Mouse (Mus musculus) hindbrain, embryonic 11.5 days (tissue): ENCODE data around the gene Evl. TPM values are rescaled to one million over a fixed set of nuclear protein-coding genes. Genes with fewer than 3 reads are reported as not detected.
A peak's percentile ranks its signal among the peaks of the same experiment; 100 is the strongest.

Source experiments
- ATAC-seq: fragments of 200-750 bp; cut with Nextera tagmentation; 2 replicates; pipeline ENCODE4 v1.8.0; 2017; ENCODE audit warnings: mild to moderate bottlenecking, moderate TSS enrichment, moderate library complexity; ENCODE audit not compliant: low FRiP score
- DNase-seq: peaks from one replicate; pipeline ENCODE4 v3.0.0-alpha.2; 2015; ENCODE audit warnings: low spot score
- H3K27ac ChIP-seq: fragments of 300-500 bp; sonication (generic); 2 replicates; pipeline ENCODE4 v1.5.1; 2014; ENCODE audit warnings: mild to moderate bottlenecking, low read depth, low read length
- H3K27me3 ChIP-seq: fragments of 300-500 bp; sonication (generic); 2 replicates; pipeline ENCODE4 v1.6.1; 2014; ENCODE audit warnings: mild to moderate bottlenecking, low read length, moderate library complexity, mixed read lengths; ENCODE audit not compliant: control insufficient read depth, insufficient read depth
- H3K36me3 ChIP-seq: fragments of 300-500 bp; sonication (generic); 2 replicates; pipeline ENCODE4 v1.6.1; 2014; ENCODE audit warnings: mild to moderate bottlenecking, low read length, moderate library complexity, mixed read lengths; ENCODE audit not compliant: control insufficient read depth, insufficient read depth
- H3K4me1 ChIP-seq: fragments of 300-500 bp; sonication (generic); replicated peaks from 2 replicates; pipeline ENCODE4 v1.6.1; 2014; ENCODE audit warnings: low read length, mixed read lengths; ENCODE audit not compliant: control insufficient read depth, insufficient read depth
- H3K4me2 ChIP-seq: fragments of 300-500 bp; sonication (generic); replicated peaks from 2 replicates; pipeline ENCODE4 v1.6.1; 2014; ENCODE audit warnings: mild to moderate bottlenecking, low read depth, low read length
- H3K4me3 ChIP-seq: fragments of 300-500 bp; sonication (generic); 2 replicates; pipeline ENCODE4 v1.5.1; 2014; ENCODE audit warnings: low read depth, low read length
- H3K9ac ChIP-seq: fragments of 300-500 bp; sonication (generic); 2 replicates; pipeline ENCODE4 v1.6.1; 2014; ENCODE audit warnings: low read depth, low read length
- H3K9me3 ChIP-seq: fragments of 300-500 bp; sonication (generic); 2 replicates; pipeline ENCODE4 v1.6.1; 2016; ENCODE audit warnings: low read length; ENCODE audit not compliant: control insufficient read depth
- WGBS: fragments of 180-500 bp; shearing (Covaris S2); extraction: QIAGEN DNeasy Blood & Tissue Kit; methylation state at CpG from one replicate; pipeline ENCODE4 v1.1.7; 2014; 5-methylcytosine and 5-hydroxymethylcytosine counted together
- polyA plus RNA-seq: library from polyadenylated mRNA; unstranded; fragments of >200 nt; fragmentation: Nextera tagmentation; extraction: Ambion mirVana; gene quantifications from 2 replicates; pipeline ENCODE4 v1.2.1, GENCODE M21; 2014

Gene Evl
- polyA plus RNA-seq, 1 experiment from 2014 or later, result 109 TPM

DNA sequence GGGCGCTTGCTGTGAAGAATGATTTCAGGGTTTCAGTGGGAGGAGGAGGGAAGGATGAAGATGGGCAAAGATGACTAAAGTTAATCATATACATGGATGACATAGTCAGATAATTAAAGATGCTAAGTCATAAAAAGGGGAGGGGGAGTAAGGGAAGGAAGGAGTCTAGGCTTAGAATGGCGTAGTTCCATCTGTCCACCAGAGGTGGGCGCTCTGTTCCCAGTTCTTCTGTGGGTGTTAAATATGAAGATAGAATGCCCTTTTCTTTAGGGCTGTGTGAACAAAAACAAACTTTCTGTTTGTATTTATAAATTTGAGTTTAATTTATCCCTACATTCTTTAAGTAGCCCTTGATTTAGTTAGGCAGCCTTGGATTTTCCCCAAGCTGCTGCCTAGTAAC is 8.7 kb downstream of the Evl start:
- whole genome bisulfite sequencing, result 86% methylated on average over 3 of the region's 3 CpGs
- H3K9ac ChIP-seq, result no peak overlapping the region
- H3K4me1 ChIP-seq, result peaks cover 4% of the 10 kb centered on the region
- no peak overlapping the region for H3K4me3 ChIP-seq
- H3K9me3 ChIP-seq, result no peaks in the 10 kb centered on the region
- H3K36me3 ChIP-seq, result no peaks in the 10 kb centered on the region
- H3K27ac ChIP-seq, result no peak overlapping the region
- DNase-seq, result no peak
- no peak for ATAC-seq
- H3K4me2 ChIP-seq, result no peak overlapping the region
- H3K27me3 ChIP-seq, result no peaks in the 10 kb centered on the region

DNA sequence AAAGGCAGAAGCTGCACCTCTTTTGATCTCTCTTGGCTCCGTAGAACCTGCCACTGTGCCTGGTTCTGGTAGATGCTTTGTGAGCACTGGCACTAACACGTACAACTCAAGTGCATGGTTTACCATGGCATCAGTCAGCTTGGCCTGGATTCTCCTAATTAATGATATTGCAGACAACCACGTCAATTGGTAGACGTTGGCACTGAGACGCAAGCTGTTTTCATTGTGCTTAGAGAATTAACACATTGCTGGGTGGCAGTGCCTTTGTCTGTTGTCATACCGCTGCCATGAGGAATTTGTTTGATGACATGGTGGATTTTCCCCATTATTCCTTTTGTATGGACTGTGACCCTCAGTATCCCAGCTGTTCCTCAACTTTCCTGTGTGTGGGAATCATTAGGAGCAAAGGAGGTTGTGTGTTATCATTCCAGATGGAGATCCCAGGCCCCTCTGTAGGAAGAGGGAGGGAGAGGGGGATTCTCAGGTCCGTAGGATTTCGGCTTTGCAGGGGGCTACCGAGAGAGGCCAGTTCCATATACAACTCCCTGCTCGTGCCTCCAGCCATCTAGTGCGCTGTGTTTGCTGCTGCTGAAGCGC is 10.5 kb downstream of the Evl start:
- peak; percentile 62 for DNase-seq
- WGBS, result 32% methylated on average over 12 of the region's 12 CpGs
- no peak overlapping the region for H3K4me3 ChIP-seq
- peaks cover 4% of the 10 kb centered on the region for H3K4me1 ChIP-seq
- no peak overlapping the region for H3K4me2 ChIP-seq
- H3K27ac ChIP-seq, result no peak overlapping the region
- H3K9me3 ChIP-seq, result no peaks in the 10 kb centered on the region
- no peaks in the 10 kb centered on the region for H3K36me3 ChIP-seq
- ATAC-seq, result peak; percentile 84
- no peak overlapping the region for H3K9ac ChIP-seq
- no peaks in the 10 kb centered on the region for H3K27me3 ChIP-seq

DNA sequence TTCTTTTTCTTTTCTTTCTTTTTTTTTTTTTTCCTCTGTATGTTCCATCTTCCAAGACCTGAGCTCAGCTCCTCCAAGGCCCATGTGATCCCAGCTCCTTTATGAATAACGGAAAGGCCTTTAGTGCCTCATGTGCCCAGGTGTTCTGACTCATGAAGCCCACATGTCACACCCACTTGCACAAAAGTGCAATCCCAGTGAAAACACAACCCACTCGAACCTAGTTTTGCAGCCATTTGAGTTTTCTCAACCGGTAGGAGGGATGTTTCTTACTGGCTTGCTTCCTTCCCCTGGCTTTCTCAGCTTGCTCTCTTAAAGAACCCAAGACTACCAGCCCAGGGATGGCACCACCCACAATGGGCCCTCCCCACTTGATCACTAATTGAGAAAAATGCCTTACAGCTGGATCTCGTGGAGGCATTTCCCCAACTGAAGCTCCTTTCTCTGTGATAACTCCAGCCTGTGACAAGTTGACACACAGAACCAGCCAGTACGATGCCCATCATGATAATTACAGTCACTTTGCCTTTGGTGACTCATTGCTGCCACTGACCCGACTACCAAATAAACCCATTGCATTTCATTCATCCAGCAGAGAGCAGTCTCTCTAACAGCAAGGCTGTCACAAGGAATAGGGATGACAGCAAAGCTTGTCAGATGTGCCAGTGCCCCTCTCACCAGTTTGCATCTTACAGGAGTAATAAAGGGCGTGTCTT is 24.8 kb downstream of the Evl start:
- H3K27ac ChIP-seq, result no peak overlapping the region
- H3K27me3 ChIP-seq, result no peaks in the 10 kb centered on the region
- ATAC-seq (no peak), DNase-seq (no peak)
- WGBS, result 85% methylated on average over 7 of the region's 7 CpGs
- H3K9me3 ChIP-seq, result no peaks in the 10 kb centered on the region
- no peaks in the 10 kb centered on the region for H3K36me3 ChIP-seq
- H3K4me1 ChIP-seq, result no peaks in the 10 kb centered on the region
- H3K4me2 ChIP-seq, result no peak overlapping the region
- no peak overlapping the region for H3K4me3 ChIP-seq
- H3K9ac ChIP-seq, result no peak overlapping the region

DNA sequence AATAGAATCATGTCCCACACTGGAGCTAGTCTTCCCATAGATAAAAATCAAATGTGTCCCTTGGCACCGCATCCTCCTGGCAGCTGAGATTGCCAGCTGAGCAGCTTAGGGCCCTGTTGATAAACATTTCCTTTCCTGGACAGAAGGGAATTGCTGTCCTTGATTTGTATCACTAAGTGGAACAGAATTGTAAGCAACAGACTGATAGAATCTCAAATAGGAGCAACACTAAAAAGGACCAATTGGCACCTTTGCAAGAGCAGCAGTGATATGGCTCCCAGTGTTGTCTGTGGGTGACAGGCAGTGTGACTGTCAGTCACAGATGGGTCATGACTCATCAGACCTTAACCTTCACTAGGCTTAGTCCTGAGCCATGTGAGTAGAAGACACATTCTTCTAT is 29.3 kb downstream of the Evl start:
- Histone ChIP-seq H3K27ac (no peak overlapping the region), H3K9ac (no peak overlapping the region), H3K4me1 (no peaks in the 10 kb centered on the region), H3K4me3 (no peak overlapping the region), H3K9me3 (no peaks in the 10 kb centered on the region), H3K27me3 (no peaks in the 10 kb centered on the region), H3K36me3 (no peaks in the 10 kb centered on the region), H3K4me2 (no peak overlapping the region)
- 97% methylated on average over 1 of the region's 1 CpGs for WGBS
- no peak for ATAC-seq
- no peak for DNase-seq

DNA sequence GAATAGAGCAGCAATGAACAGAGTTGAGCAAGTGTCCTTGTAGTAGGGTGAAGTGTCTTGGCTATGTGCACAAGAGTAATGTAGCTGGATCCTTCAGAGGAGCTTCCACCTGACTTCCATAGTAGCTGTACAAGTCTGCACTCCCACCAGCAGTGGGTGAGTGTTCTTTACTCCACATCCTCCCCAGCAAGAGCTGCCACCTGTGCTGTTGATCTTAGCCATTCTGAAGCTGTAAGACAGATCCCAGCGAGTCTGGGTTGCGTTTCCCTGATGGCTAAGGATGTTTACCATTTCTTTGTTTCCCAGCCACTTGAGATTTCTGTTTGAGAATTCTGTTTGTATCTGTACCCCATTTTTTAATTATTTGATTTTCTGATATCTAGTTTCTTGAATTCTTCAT is 35.6 kb downstream of the Evl start:
- Histone ChIP-seq H3K9me3 (no peaks in the 10 kb centered on the region), H3K4me1 (no peaks in the 10 kb centered on the region), H3K27me3 (no peaks in the 10 kb centered on the region), H3K4me2 (no peak overlapping the region), H3K27ac (no peak overlapping the region), H3K4me3 (no peak overlapping the region), H3K36me3 (no peaks in the 10 kb centered on the region), H3K9ac (no peak overlapping the region)
- WGBS, result 97% methylated on average over 2 of the region's 2 CpGs
- DNase-seq (no peak), ATAC-seq (no peak)

DNA sequence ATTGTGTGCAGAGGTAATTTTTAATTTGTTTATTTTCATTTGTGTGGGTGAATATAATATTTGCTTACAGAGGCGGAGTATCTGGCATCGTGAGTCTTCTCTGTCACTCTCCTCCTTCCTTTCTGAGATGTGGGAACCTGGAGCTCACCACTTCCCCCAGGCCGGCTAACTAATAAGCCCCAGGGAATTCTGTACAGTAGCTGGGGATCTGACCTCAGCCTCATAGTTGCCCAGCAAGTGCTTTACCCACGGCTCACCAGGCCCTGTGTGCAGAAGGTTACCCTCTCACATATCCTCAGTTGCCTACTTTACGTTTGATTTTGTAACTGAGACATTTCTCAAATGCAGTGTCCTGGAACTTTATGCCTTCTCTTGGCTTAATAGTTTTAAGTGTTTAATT is 37.1 kb downstream of the Evl start:
- Histone ChIP-seq H3K4me1 (no peaks in the 10 kb centered on the region), H3K27ac (no peak overlapping the region), H3K27me3 (no peaks in the 10 kb centered on the region), H3K9me3 (no peaks in the 10 kb centered on the region), H3K4me3 (no peak overlapping the region), H3K4me2 (no peak overlapping the region), H3K36me3 (no peaks in the 10 kb centered on the region), H3K9ac (no peak overlapping the region)
- DNase-seq (no peak), ATAC-seq (no peak)
- WGBS, result 76% methylated on average over 5 of the region's 5 CpGs

- Histone ChIP-seq H3K4me2 (no peak overlapping the region), H3K27me3 (no peaks in the 10 kb centered on the region), H3K9me3 (no peaks in the 10 kb centered on the region), H3K4me1 (no peaks in the 10 kb centered on the region), H3K36me3 (no peaks in the 10 kb centered on the region), H3K9ac (no peak overlapping the region), H3K27ac (no peak overlapping the region), H3K4me3 (no peak overlapping the region)
- no peak for ATAC-seq
- WGBS, result 86% methylated on average over 6 of the region's 6 CpGs
- DNase-seq, result no peak
These were observed 38.3 kb downstream of the Evl start for GRCm38 (mm10) chr12:108592866-108593265.

DNA sequence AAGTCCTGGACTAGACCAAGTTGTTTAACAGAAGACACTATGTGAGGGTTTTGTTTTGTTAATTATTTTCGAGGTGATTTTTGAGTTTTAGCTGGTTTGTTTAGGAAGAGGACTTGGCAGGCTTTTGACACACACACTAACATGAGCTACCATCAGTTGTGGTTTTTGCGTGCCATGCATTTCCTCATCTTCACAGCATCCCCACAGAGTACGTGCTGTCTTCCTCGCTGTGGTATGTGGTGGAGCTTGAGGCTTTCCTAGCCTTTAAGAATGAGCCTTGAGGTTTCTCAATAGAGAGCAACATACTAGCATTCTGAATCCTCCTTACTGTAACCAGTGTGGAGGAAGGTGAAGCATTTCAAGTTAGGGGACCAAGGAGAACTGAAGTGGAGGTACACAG is 46.3 kb downstream of the Evl start:
- ATAC-seq, result no peak
- peaks cover 7% of the 10 kb centered on the region for H3K4me1 ChIP-seq

GRCm38 (mm10) chr12:108601326-108601725 is 46.8 kb downstream of the Evl start:
- DNase-seq, result no peak
- H3K4me1 ChIP-seq, result peaks cover 7% of the 10 kb centered on the region
- no peaks in the 10 kb centered on the region for H3K36me3 ChIP-seq
- 75% methylated on average over 8 of the region's 8 CpGs for WGBS
- H3K4me2 ChIP-seq, result no peak overlapping the region
- no peaks in the 10 kb centered on the region for H3K27me3 ChIP-seq
- no peak overlapping the region for H3K4me3 ChIP-seq
- ATAC-seq, result no peak
- H3K9ac ChIP-seq, result no peak overlapping the region
- H3K27ac ChIP-seq, result no peak overlapping the region
- H3K9me3 ChIP-seq, result no peaks in the 10 kb centered on the region

More for the DNA sequence above, 46.3 kb downstream of the Evl start:
- no peak overlapping the region for H3K4me3 ChIP-seq
- 91% methylated on average over 4 of the region's 4 CpGs for WGBS
- no peaks in the 10 kb centered on the region for H3K9me3 ChIP-seq
- no peaks in the 10 kb centered on the region for H3K27me3 ChIP-seq
- H3K9ac ChIP-seq, result no peak overlapping the region
- H3K4me2 ChIP-seq, result no peak overlapping the region
- no peaks in the 10 kb centered on the region for H3K36me3 ChIP-seq
- no peak overlapping the region for H3K27ac ChIP-seq
- no peak for DNase-seq
